Mouse (Mus musculus): ENCODE data around the gene Prss16. TPM values are rescaled to one million over a fixed set of nuclear protein-coding genes. Genes with fewer than 3 reads are reported as not detected.

The Prss16 gene
- polyA plus RNA-seq, 1 experiment from 2014 or later = 1.2 TPM

- no peaks in the 10 kb centered on the region; the same call in 1 of the 2 replicates for H3K9me3 ChIP-seq
- H3K4me3 ChIP-seq (replicated peaks) = no peak overlapping the region
- WGBS = under 1% methylated on average over 22 of the region's 22 CpGs
- peaks cover 53% of the 10 kb centered on the region for H3K27me3 ChIP-seq
- no peak overlapping the region for H3K9ac ChIP-seq (replicated peaks)
- H3K4me1 ChIP-seq (replicated peaks) = peaks cover 16% of the 10 kb centered on the region; the same call in 1 of the 2 replicates
- no peaks in the 10 kb centered on the region for H3K36me3 ChIP-seq
- peak overlapping the region; percentile 15; the same call in 1 of the 2 replicates for H3K4me2 ChIP-seq
- no peak for ATAC-seq (ENCODE audit: insufficient number of reproducible peaks, insufficient read depth, low FRiP score, low TSS enrichment, low read depth)
- no peak overlapping the region for H3K27ac ChIP-seq
These were observed 15.4 kb downstream of the Prss16 start for GRCm38 (mm10) chr13:21993957-21994738.

GRCm38 (mm10) chr13:21992550-21992949 is 17.0 kb downstream of the Prss16 start:
- no peak overlapping the region for H3K4me2 ChIP-seq
- peaks cover 37% of the 10 kb centered on the region for H3K27me3 ChIP-seq
- 82% methylated on average over 5 of the region's 5 CpGs for WGBS
- no peak overlapping the region for H3K4me3 ChIP-seq (replicated peaks)
- H3K36me3 ChIP-seq = no peaks in the 10 kb centered on the region
- ATAC-seq (ENCODE audit: insufficient number of reproducible peaks, insufficient read depth, low FRiP score, low TSS enrichment, low read depth) = no peak
- peaks cover 16% of the 10 kb centered on the region; the same call in 1 of the 2 replicates for H3K4me1 ChIP-seq (replicated peaks)
- no peak overlapping the region for H3K9ac ChIP-seq (replicated peaks)
- no peaks in the 10 kb centered on the region; the same call in 1 of the 2 replicates for H3K9me3 ChIP-seq
- no peak overlapping the region for H3K27ac ChIP-seq

- no peak overlapping the region for H3K4me3 ChIP-seq (replicated peaks)
- peaks cover 56% of the 10 kb centered on the region for H3K27me3 ChIP-seq
- H3K9me3 ChIP-seq = no peaks in the 10 kb centered on the region
- H3K4me2 ChIP-seq = no peak overlapping the region
- H3K4me1 ChIP-seq (replicated peaks) = peaks cover 8% of the 10 kb centered on the region
- H3K27ac ChIP-seq = no peak overlapping the region
- no peak for ATAC-seq (ENCODE audit: insufficient number of reproducible peaks, insufficient read depth, low FRiP score, low TSS enrichment, low read depth)
- 66% methylated on average over 2 of the region's 2 CpGs for WGBS
- no peaks in the 10 kb centered on the region for H3K36me3 ChIP-seq
- H3K9ac ChIP-seq (replicated peaks) = no peak overlapping the region
These were observed 25.1 kb downstream of the Prss16 start for GRCm38 (mm10) chr13:21984486-21984885.

GRCm38 (mm10) chr13:21981803-21982193 is 27.7 kb downstream of the Prss16 start:
- Histone ChIP-seq H3K4me1 (replicated peaks) (peaks cover 8% of the 10 kb centered on the region), H3K4me2 (peak overlapping the region; percentile 90), H3K27me3 (peaks cover 59% of the 10 kb centered on the region), H3K4me3 (replicated peaks) (peak overlapping the region; percentile 56), H3K9me3 (no peaks in the 10 kb centered on the region), H3K27ac (no peak overlapping the region), H3K36me3 (no peaks in the 10 kb centered on the region), H3K9ac (replicated peaks) (peak overlapping the region; percentile 73)
- WGBS = 5% methylated on average over 17 of the region's 17 CpGs
- peak; percentile 31; the same call in 1 of the 2 replicates for ATAC-seq (ENCODE audit: insufficient number of reproducible peaks, insufficient read depth, low FRiP score, low TSS enrichment, low read depth)

- WGBS = under 1% methylated on average over 58 of the region's 58 CpGs
- no peaks in the 10 kb centered on the region for H3K9me3 ChIP-seq
- H3K4me3 ChIP-seq (replicated peaks) = peak within 1 kb of the TSS; percentile 56
- peaks cover 55% of the 10 kb centered on the region for H3K27me3 ChIP-seq
- ATAC-seq (ENCODE audit: insufficient number of reproducible peaks, insufficient read depth, low FRiP score, low TSS enrichment, low read depth) = peak; percentile 66
- no peaks in the 10 kb centered on the region for H3K36me3 ChIP-seq
- peak within 1 kb of the TSS; percentile 90 for H3K4me2 ChIP-seq
- peaks cover 8% of the 10 kb centered on the region for H3K4me1 ChIP-seq (replicated peaks)
- peak within 1 kb of the TSS; percentile 73 for H3K9ac ChIP-seq (replicated peaks)
- H3K27ac ChIP-seq = no peak within 1 kb of the TSS
These were observed 28.4 kb downstream of the Prss16 start, which contains the start of gene Pom121l2 for GRCm38 (mm10) chr13:21980981-21981802. TSS of gene Pom121l2 (plus strand) at chr13:21981194.

- WGBS = 4% methylated on average over 20 of the region's 20 CpGs
These were observed 34.6 kb downstream of the Prss16 start for GRCm38 (mm10) chr13:21974726-21975473.

GRCm38 (mm10) chr13:21974221-21974725 is 35.3 kb downstream of the Prss16 start:
- Histone ChIP-seq H3K9ac (replicated peaks) (peak overlapping the region; percentile 73), H3K36me3 (no peaks in the 10 kb centered on the region), H3K4me1 (replicated peaks) (no peaks in the 10 kb centered on the region), H3K4me3 (replicated peaks) (peak overlapping the region; percentile 57), H3K27me3 (peaks cover 3% of the 10 kb centered on the region), H3K27ac (peak overlapping the region; percentile 92), H3K9me3 (no peaks in the 10 kb centered on the region), H3K4me2 (peak overlapping the region; percentile 42)
- 0 out of 2 replicates have a peak, but pooled peaks have one; percentile 80 for ATAC-seq (ENCODE audit: insufficient number of reproducible peaks, insufficient read depth, low FRiP score, low TSS enrichment, low read depth)
- under 1% methylated on average over 23 of the region's 23 CpGs for WGBS

More at GRCm38 (mm10) chr13:21974726-21975473, 34.6 kb downstream of the Prss16 start:
- H3K9ac ChIP-seq (replicated peaks) = peak overlapping the region; percentile 73
- H3K27me3 ChIP-seq = peaks cover 6% of the 10 kb centered on the region
- no peaks in the 10 kb centered on the region for H3K36me3 ChIP-seq
- H3K27ac ChIP-seq = peak overlapping the region; percentile 92
- H3K4me2 ChIP-seq = peak overlapping the region; percentile 42
- ATAC-seq (ENCODE audit: insufficient number of reproducible peaks, insufficient read depth, low FRiP score, low TSS enrichment, low read depth) = peak; percentile 86
- H3K4me3 ChIP-seq (replicated peaks) = peak overlapping the region; percentile 57
- H3K4me1 ChIP-seq (replicated peaks) = no peaks in the 10 kb centered on the region
- H3K9me3 ChIP-seq = no peaks in the 10 kb centered on the region

GRCm38 (mm10) chr13:21971641-21972040 is 37.9 kb downstream of the Prss16 start:
- Histone ChIP-seq H3K27me3 (no peaks in the 10 kb centered on the region), H3K9ac (replicated peaks) (no peak overlapping the region), H3K36me3 (no peaks in the 10 kb centered on the region), H3K4me2 (no peak overlapping the region), H3K4me1 (replicated peaks) (no peaks in the 10 kb centered on the region), H3K9me3 (no peaks in the 10 kb centered on the region), H3K4me3 (replicated peaks) (no peak overlapping the region), H3K27ac (no peak overlapping the region)
- WGBS = 41% methylated on average over 3 of the region's 3 CpGs
- no peak for ATAC-seq (ENCODE audit: insufficient number of reproducible peaks, insufficient read depth, low FRiP score, low TSS enrichment, low read depth)

- Histone ChIP-seq H3K4me2 (no peak overlapping the region), H3K4me1 (replicated peaks) (no peaks in the 10 kb centered on the region), H3K9ac (replicated peaks) (no peak overlapping the region), H3K27ac (no peak overlapping the region), H3K27me3 (no peaks in the 10 kb centered on the region), H3K36me3 (no peaks in the 10 kb centered on the region), H3K9me3 (no peaks in the 10 kb centered on the region), H3K4me3 (replicated peaks) (no peak overlapping the region)
- ATAC-seq (ENCODE audit: insufficient number of reproducible peaks, insufficient read depth, low FRiP score, low TSS enrichment, low read depth) = no peak
- 51% methylated on average over 2 of the region's 2 CpGs for WGBS
These were observed 39.7 kb downstream of the Prss16 start for GRCm38 (mm10) chr13:21969816-21970215.

- H3K9me3 ChIP-seq = no peaks in the 10 kb centered on the region
- H3K4me2 ChIP-seq = no peak overlapping the region
- H3K4me3 ChIP-seq (replicated peaks) = no peak overlapping the region
- 55% methylated on average over 1 of the region's 1 CpGs for whole genome bisulfite sequencing
- H3K4me1 ChIP-seq (replicated peaks) = no peaks in the 10 kb centered on the region
- no peak overlapping the region for H3K9ac ChIP-seq (replicated peaks)
- H3K27ac ChIP-seq = no peak overlapping the region
- ATAC-seq (ENCODE audit: insufficient number of reproducible peaks, insufficient read depth, low FRiP score, low TSS enrichment, low read depth) = no peak
- peaks cover under 1% of the 10 kb centered on the region; the same call in 1 of the 2 replicates for H3K36me3 ChIP-seq
- no peaks in the 10 kb centered on the region for H3K27me3 ChIP-seq
These were observed 40.3 kb downstream of the Prss16 start for GRCm38 (mm10) chr13:21969269-21969668.

All from limb, embryonic 12.5 days (tissue).